Mouse (Mus musculus): Measurements from ENCODE around the gene Lmnb2. TPM values are rescaled to one million over a fixed set of nuclear protein-coding genes. Genes with fewer than 3 reads are reported as not detected.

Lmnb2 gene
- polyA plus RNA-seq, 2 experiments from 2014 or later: 2.8 to 4.5 TPM

Other genes with a start within 250 kb of the Lmnb2 start
- gene Mknk2, start 240.1 kb downstream of the Lmnb2 start, polyA plus RNA-seq (2017; shearing (Covaris generic)): 10 to 100 TPM; 56.1 to 64.2 TPM
- gene Mob3a, start 216.3 kb downstream of the Lmnb2 start, polyA plus RNA-seq (2017; shearing (Covaris generic)): 100 to 1,000 TPM; 212 to 221 TPM
- gene Izumo4, start 216.1 kb downstream of the Lmnb2 start, polyA plus RNA-seq (2017; shearing (Covaris generic)): 10 to 100 TPM; 80.1 to 96.5 TPM
- 10 to 100 TPM; 22.7 to 24.0 TPM for gene Ap3d1, start 176.0 kb downstream of the Lmnb2 start, polyA plus RNA-seq (2017; shearing (Covaris generic))
- gene Dot1l, start 163.0 kb downstream of the Lmnb2 start, polyA plus RNA-seq (2017; shearing (Covaris generic)): 10 to 100 TPM; 13.6 to 18.0 TPM
- gene Sf3a2, start 120.0 kb downstream of the Lmnb2 start, polyA plus RNA-seq (2017; shearing (Covaris generic)): 10 to 100 TPM; 18.9 to 19.9 TPM
- gene Plekhj1, start 119.6 kb downstream of the Lmnb2 start, polyA plus RNA-seq (2017; shearing (Covaris generic)): 100 to 1,000 TPM; 121 to 156 TPM
- gene Amh, start 113.0 kb downstream of the Lmnb2 start, polyA plus RNA-seq (2017; shearing (Covaris generic)): not detected
- gene Jsrp1, start 104.7 kb downstream of the Lmnb2 start, polyA plus RNA-seq (2017; shearing (Covaris generic)): not detected
- gene Oaz1, start 91.6 kb downstream of the Lmnb2 start, polyA plus RNA-seq (2017; shearing (Covaris generic)): 1,000 to 10,000 TPM; 1,826 to 2,667 TPM
- not detected for gene Lingo3, start 74.2 kb downstream of the Lmnb2 start, polyA plus RNA-seq (2017; shearing (Covaris generic))
- 100 to 1,000 TPM; 202 to 214 TPM for gene Lsm7, start 63.0 kb downstream of the Lmnb2 start, polyA plus RNA-seq (2017; shearing (Covaris generic))
- 10 to 100 TPM in 1 of 2 experiments, 1 to 10 TPM in 1; 8.9 to 18.4 TPM for gene Sppl2b, start 63.0 kb downstream of the Lmnb2 start, polyA plus RNA-seq (2017; shearing (Covaris generic))
- gene Tmprss9, start 46.4 kb downstream of the Lmnb2 start, polyA plus RNA-seq (2017; shearing (Covaris generic)): not detected
- 100 to 1,000 TPM; 228 to 262 TPM for gene Timm13, start 17.3 kb downstream of the Lmnb2 start, polyA plus RNA-seq (2017; shearing (Covaris generic))
- 10 to 100 TPM; 22.8 to 45.2 TPM for gene Gadd45b, start 11.8 kb upstream of the Lmnb2 start, polyA plus RNA-seq (2017; shearing (Covaris generic))
- not detected for gene Gng7, start 96.7 kb upstream of the Lmnb2 start, polyA plus RNA-seq (2017; shearing (Covaris generic))
- gene Diras1, start 107.4 kb upstream of the Lmnb2 start, polyA plus RNA-seq (2017; shearing (Covaris generic)): under 1 TPM in 1 of 2 experiments, not detected in 1; 0.11 TPM
- gene Slc39a3, start 119.2 kb upstream of the Lmnb2 start, polyA plus RNA-seq (2017; shearing (Covaris generic)): 1 to 10 TPM; 3.2 to 4.0 TPM
- gene Sgta, start 141.9 kb upstream of the Lmnb2 start, polyA plus RNA-seq (2017; shearing (Covaris generic)): 10 to 100 TPM; 54.7 to 68.3 TPM
- gene Thop1, start 151.8 kb upstream of the Lmnb2 start, polyA plus RNA-seq (2017; shearing (Covaris generic)): 1 to 10 TPM; 2.8 to 4.5 TPM
- gene Creb3l3, start 180.6 kb upstream of the Lmnb2 start, polyA plus RNA-seq (2017; shearing (Covaris generic)): not detected
- gene Map2k2, start 187.7 kb upstream of the Lmnb2 start, polyA plus RNA-seq (2017; shearing (Covaris generic)): 10 to 100 TPM; 21.3 to 26.5 TPM
- gene Zbtb7a, start 217.0 kb upstream of the Lmnb2 start, polyA plus RNA-seq (2017; shearing (Covaris generic)): 10 to 100 TPM; 10.7 to 12.4 TPM
- gene Pias4, start 249.7 kb upstream of the Lmnb2 start, polyA plus RNA-seq (2017; shearing (Covaris generic)): 10 to 100 TPM; 17.6 to 23.8 TPM

Measured in activated CD4-positive, CD25-positive, alpha-beta regulatory T cell, adult 4 months (primary cell).